Mouse (Mus musculus) cortical plate, adult 2 months (tissue): ENCODE data around the gene Fam234b.

ENCODE experiments used
- CTCF ChIP-seq: fragments of 200-500 bp; IDR thresholded peaks from 2 replicates; pipeline ENCODE4 v1.5.1; 2011; ENCODE audit warnings: mild to moderate bottlenecking, control low read depth, low read length; ENCODE audit not compliant: insufficient read depth; ENCODE audit errors: extremely low read depth
- POLR2A ChIP-seq: fragments of 200-500 bp; IDR thresholded peaks from 2 replicates; pipeline ENCODE4 v1.6.1; 2011; ENCODE audit warnings: mild to moderate bottlenecking, low read length, control low read depth; ENCODE audit not compliant: insufficient read depth; ENCODE audit errors: extremely low read depth

DNA sequence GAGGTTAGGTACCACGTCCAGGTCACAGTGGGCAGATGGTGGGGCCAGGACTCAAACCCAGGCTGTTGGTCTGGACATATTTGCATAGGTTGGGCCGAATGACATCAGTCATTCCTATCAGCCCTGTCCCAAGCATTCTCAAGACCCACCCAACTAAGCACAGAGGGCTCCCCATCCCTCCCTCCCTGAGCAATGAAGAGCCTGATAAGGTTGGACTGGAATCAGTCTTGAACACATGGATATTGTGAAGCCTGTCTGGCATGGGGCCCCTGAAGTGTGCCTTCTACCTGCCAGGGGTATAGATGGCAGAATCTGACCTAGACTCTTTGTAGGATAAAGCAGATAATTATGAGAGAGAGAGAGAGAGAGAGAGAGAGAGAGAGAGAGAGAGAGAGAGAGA, 32.1 kb upstream of the Fam234b start:
- no peak for TF ChIP-seq CTCF
- no peak for TF ChIP-seq POLR2A
